Mouse (Mus musculus) lung, embryonic 16.5 days (tissue): ENCODE measurements at regions not wholly inside any gene's neighbourhood (a gene's known extent, or its start where the extent isn't known, plus 50 kb on each side); places are given as distances from the start of the nearest gene placed in this dataset.

Experiments used
- ATAC-seq: fragments of 200-750 bp; cut with Nextera tagmentation; 2 replicates; pipeline ENCODE4 v1.8.0; 2017; ENCODE audit warnings: low read depth, mild to moderate bottlenecking, moderate library complexity
- H3K27ac ChIP-seq: fragments of 300-500 bp; sonication (generic); 2 replicates; pipeline ENCODE4 v1.5.1; 2014; ENCODE audit warnings: mild to moderate bottlenecking, control low read depth, low read length
- H3K27me3 ChIP-seq: fragments of 300-500 bp; sonication (generic); 2 replicates; pipeline ENCODE4 v1.6.1; 2014; ENCODE audit warnings: low read depth, low read length, mixed read lengths; ENCODE audit not compliant: control insufficient read depth, insufficient read depth
- H3K36me3 ChIP-seq: fragments of 300-500 bp; sonication (generic); 2 replicates; pipeline ENCODE4 v1.6.1; 2014; ENCODE audit warnings: low read length; ENCODE audit not compliant: control insufficient read depth, insufficient read depth
- H3K4me1 ChIP-seq: fragments of 300-500 bp; sonication (generic); replicated peaks from 2 replicates; pipeline ENCODE4 v1.6.1; 2014; ENCODE audit warnings: low read length, mixed read lengths; ENCODE audit not compliant: control insufficient read depth, insufficient read depth
- H3K4me2 ChIP-seq: fragments of 300-500 bp; sonication (generic); 2 replicates; pipeline ENCODE4 v1.6.1; 2014; ENCODE audit warnings: low read depth, low read length, control low read depth
- H3K4me3 ChIP-seq: fragments of 300-500 bp; sonication (generic); 2 replicates; pipeline ENCODE4 v1.5.1; 2014; ENCODE audit warnings: mild to moderate bottlenecking, low read length, control low read depth
- H3K9ac ChIP-seq: fragments of 300-500 bp; sonication (generic); 2 replicates; pipeline ENCODE4 v1.6.1; 2014; ENCODE audit warnings: low read length, control low read depth
- H3K9me3 ChIP-seq: fragments of 300-500 bp; sonication (generic); 2 replicates; pipeline ENCODE4 v1.6.1; 2016; ENCODE audit warnings: low read length; ENCODE audit not compliant: control insufficient read depth
- WGBS: fragments of 180-500 bp; shearing (Covaris S2); extraction: QIAGEN DNeasy Blood & Tissue Kit; methylation state at CpG from one replicate; pipeline ENCODE4 v1.1.7; 2014; 5-methylcytosine and 5-hydroxymethylcytosine counted together

DNA sequence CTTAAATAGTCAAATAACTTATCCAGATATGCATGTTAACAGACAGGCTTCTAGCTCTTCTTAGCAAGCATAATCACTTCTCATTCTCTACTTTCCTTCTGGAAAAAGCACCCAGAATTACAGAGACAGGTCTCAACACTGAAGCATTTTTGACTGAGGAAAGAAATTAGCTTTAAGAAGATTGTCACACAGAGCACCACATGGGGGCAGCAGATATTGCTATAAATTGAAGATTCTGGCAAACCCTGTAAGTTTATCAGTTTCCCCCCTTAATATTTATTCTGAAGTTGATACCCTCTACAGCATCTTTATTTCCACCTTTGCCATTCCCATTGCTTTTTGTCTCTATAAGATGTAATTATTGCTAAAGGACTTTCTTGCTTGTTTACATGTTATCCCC, 83.4 kb upstream of the Lrrc4c start:
- no peaks in the 10 kb centered on the region for H3K4me1 ChIP-seq
- H3K9me3 ChIP-seq, result no peaks in the 10 kb centered on the region
- H3K27ac ChIP-seq, result no peak overlapping the region
- no peak overlapping the region for H3K4me3 ChIP-seq
- no peaks in the 10 kb centered on the region for H3K36me3 ChIP-seq
- H3K4me2 ChIP-seq, result no peak overlapping the region
- no peak overlapping the region for H3K9ac ChIP-seq
- ATAC-seq, result no peak
- H3K27me3 ChIP-seq, result no peaks in the 10 kb centered on the region

DNA sequence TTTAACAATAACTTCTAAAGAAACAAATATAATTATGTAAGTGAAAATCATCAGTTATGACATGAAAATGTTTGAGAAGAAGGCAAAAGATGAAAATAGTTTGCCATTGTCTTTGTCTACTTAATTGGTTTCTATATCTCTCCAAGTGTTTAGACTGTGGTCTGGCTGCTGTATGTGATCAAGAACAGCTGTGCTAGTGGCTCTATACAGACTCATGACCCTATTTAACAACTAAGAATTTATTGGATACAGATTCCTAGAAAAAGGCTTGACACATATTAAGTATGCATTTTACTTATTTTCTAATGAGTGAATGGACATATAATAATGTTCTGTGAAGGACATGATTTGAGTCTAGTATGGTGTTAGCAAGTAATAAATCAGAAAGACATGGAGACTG, 78.7 kb upstream of the Lrrc4c start:
- no peaks in the 10 kb centered on the region for H3K27me3 ChIP-seq
- no peak overlapping the region for H3K4me2 ChIP-seq
- no peaks in the 10 kb centered on the region for H3K4me1 ChIP-seq
- ATAC-seq, result peak; percentile 91
- H3K36me3 ChIP-seq, result no peaks in the 10 kb centered on the region
- H3K27ac ChIP-seq, result no peak overlapping the region
- H3K9me3 ChIP-seq, result no peaks in the 10 kb centered on the region
- no peak overlapping the region for H3K9ac ChIP-seq
- no peak overlapping the region for H3K4me3 ChIP-seq

GRCm38 (mm10) chr2:96240543-96241090, 77.4 kb upstream of the Lrrc4c start:
- Histone ChIP-seq H3K27me3 (no peaks in the 10 kb centered on the region), H3K4me1 (no peaks in the 10 kb centered on the region), H3K9ac (no peak overlapping the region), H3K4me3 (no peak overlapping the region), H3K9me3 (no peaks in the 10 kb centered on the region), H3K27ac (no peak overlapping the region), H3K4me2 (no peak overlapping the region), H3K36me3 (no peaks in the 10 kb centered on the region)
- 41% methylated on average over 3 of the region's 3 CpGs for WGBS
- ATAC-seq, result peak; percentile 88

DNA sequence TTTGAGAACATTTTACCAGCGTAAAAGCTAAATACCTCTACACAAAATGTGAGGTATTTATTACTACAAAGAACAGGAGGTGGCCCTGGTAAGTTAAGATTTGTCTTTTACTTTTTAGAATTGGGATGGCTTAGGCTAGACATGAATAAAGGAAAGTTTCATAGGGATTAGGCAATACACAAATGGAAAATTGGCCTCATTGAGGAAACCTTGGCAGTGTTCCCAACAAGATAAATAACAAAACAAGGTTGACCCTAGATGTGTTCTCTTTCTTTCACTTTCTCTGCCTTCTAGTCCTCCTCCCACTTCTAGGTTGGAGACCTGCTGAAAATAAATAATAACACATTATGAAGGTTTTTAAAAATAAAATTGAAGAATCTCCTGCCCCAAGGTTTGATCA, 64.3 kb upstream of the Lrrc4c start:
- no peak for ATAC-seq
- no peak overlapping the region for H3K4me2 ChIP-seq
- whole genome bisulfite sequencing, result 78% methylated on average over 1 of the region's 1 CpGs

DNA sequence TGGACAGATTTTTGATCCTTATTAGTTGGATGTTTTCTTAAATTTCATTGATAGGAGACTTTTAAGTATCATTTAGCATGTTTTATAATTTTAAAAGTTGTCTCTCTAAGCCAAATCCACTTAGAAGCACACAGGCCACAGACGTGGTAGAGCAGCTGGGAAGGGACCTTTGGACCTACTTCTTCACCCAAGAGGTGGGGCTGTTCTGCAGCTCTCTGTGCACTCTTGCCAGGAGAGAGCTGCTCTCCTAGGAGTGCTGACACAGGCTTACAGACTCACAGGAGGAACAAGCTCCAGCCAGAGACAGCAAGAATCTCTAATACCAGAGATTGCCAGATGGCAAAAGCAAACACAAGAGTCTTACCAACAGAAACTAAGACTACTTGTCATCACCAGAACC, 61.5 kb upstream of the Lrrc4c start:
- Histone ChIP-seq H3K9me3 (no peaks in the 10 kb centered on the region), H3K4me1 (no peaks in the 10 kb centered on the region), H3K4me2 (no peak overlapping the region), H3K27me3 (no peaks in the 10 kb centered on the region), H3K4me3 (no peak overlapping the region), H3K9ac (no peak overlapping the region), H3K27ac (no peak overlapping the region), H3K36me3 (no peaks in the 10 kb centered on the region)
- WGBS, result 53% methylated on average over 1 of the region's 1 CpGs
- ATAC-seq, result no peak

More for the DNA sequence above, 64.3 kb upstream of the Lrrc4c start:
- Histone ChIP-seq H3K9me3 (no peaks in the 10 kb centered on the region), H3K9ac (no peak overlapping the region), H3K27me3 (no peaks in the 10 kb centered on the region), H3K4me1 (no peaks in the 10 kb centered on the region), H3K27ac (no peak overlapping the region), H3K4me3 (no peak overlapping the region), H3K36me3 (no peaks in the 10 kb centered on the region)
